Mouse (Mus musculus) G1E (cell line): ENCODE results near the gene Rmdn3.

Source experiments
- CTCF ChIP-seq: IDR thresholded peaks from 2 replicates; pipeline ENCODE4 v1.5.1; 2012; ENCODE audit warnings: low read depth, low read length, inconsistent platforms, mixed read lengths
- GATA1 ChIP-seq: IDR thresholded peaks from 2 replicates; pipeline ENCODE4 v1.6.1; 2012; ENCODE audit warnings: borderline replicate concordance, low read length, inconsistent platforms, mixed read lengths
- GATA2 ChIP-seq: IDR thresholded peaks from 2 replicates; pipeline ENCODE4 v1.6.1; 2012; ENCODE audit warnings: low read depth, low read length, inconsistent platforms, borderline replicate concordance
- POLR2AphosphoS5 ChIP-seq: IDR thresholded peaks from 2 replicates; pipeline ENCODE4 v1.6.1; 2012; ENCODE audit warnings: low read depth, low read length, inconsistent platforms; ENCODE audit not compliant: insufficient replicate concordance
- TAL1 ChIP-seq: conservative IDR thresholded peaks from 2 replicates; pipeline ENCODE4 v1.6.1; 2012; ENCODE audit warnings: low read depth, low read length, inconsistent platforms, mixed read lengths

- no peak for TF ChIP-seq CTCF
- TF ChIP-seq TAL1 = no peak
- TF ChIP-seq GATA2 = no peak
- no peak for TF ChIP-seq GATA1
- TF ChIP-seq POLR2AphosphoS5 = no peak
Observed at GRCm38 (mm10) chr2:119196316-119197108, 39.7 kb upstream of the Rmdn3 start.
